In the genomic region with DNA sequence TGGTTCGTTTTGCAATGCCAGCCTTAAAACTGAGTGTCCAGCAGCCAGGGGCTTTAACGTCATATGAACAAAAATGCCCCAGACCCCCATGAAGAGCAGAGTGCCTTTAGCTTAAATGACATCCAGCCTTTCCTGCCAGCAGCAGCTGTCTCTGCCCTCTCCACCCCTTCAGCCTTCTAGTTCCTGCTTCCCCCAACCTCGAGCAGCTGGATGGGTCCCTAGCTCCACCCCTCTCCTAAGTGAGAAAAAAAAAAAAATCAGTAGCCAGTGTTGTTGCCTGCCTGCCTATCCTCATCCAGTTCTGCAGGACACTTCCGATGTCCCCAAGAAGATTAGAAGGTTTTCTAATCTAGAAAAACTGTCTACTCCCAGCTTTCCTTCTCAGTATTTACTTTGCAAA, we compare ENCODE assay signal across 7 mouse cellular contexts.
A peak's percentile ranks its signal among the peaks of the same experiment; 100 is the strongest.
DNase-seq lines count a peak whose midpoint lies in the region; ATAC-seq and TF ChIP-seq lines count a peak whose summit lies in the region.

No protein-coding gene starts in this region.

- TF ChIP-seq POLR2A in lung, adult 2 months (IDR thresholded peaks at IDR 0.05; ENCODE audit: borderline replicate concordance, extremely low read depth, low read depth, low read length) = no peak

- peak overlapping the region; percentile 8; the same call in 1 of the 2 replicates for H3K4me2 ChIP-seq in lung, postnatal 0 days (replicated peaks; ENCODE audit: low read depth, low read length)
- H3K4me2 ChIP-seq in embryonic facial prominence, embryonic 15.5 days (replicated peaks) = peak overlapping the region; percentile 26
- no peak overlapping the region for H3K4me2 ChIP-seq in intestine, embryonic 15.5 days (replicated peaks)

- H3K9me3 ChIP-seq in lung, postnatal 0 days (ENCODE audit: low read length) = no peaks in the 10 kb centered on the region
- H3K9me3 ChIP-seq in embryonic facial prominence, embryonic 15.5 days (replicated peaks) = no peaks in the 10 kb centered on the region
- no peaks in the 10 kb centered on the region for H3K9me3 ChIP-seq in intestine, embryonic 15.5 days

- no peak for TF ChIP-seq EP300 in lung, postnatal 0 days (IDR thresholded peaks at IDR 0.05)

- H3K9ac ChIP-seq in lung, postnatal 0 days (replicated peaks; ENCODE audit: low read depth) = no peak overlapping the region
- H3K9ac ChIP-seq in embryonic facial prominence, embryonic 15.5 days = no peak overlapping the region
- 0 out of 2 replicates have a peak overlapping the region, but pooled peaks have one; percentile 10 for H3K9ac ChIP-seq in intestine, embryonic 15.5 days

- peaks cover 35% of the 10 kb centered on the region for H3K4me1 ChIP-seq in lung, postnatal 0 days (ENCODE audit: insufficient read depth, low read depth, low read length)
- peaks cover 24% of the 10 kb centered on the region for H3K4me1 ChIP-seq in lung, adult 2 months (ENCODE audit: control insufficient read depth, insufficient read depth, low read length)
- peaks cover 68% of the 10 kb centered on the region for H3K4me1 ChIP-seq in embryonic facial prominence, embryonic 15.5 days
- H3K4me1 ChIP-seq in intestine, embryonic 15.5 days (replicated peaks) = peaks cover 37% of the 10 kb centered on the region

- WGBS in lung, postnatal 0 days = 10% methylated on average over 4 of the region's 4 CpGs
- 18% methylated on average over 4 of the region's 4 CpGs for WGBS in lung, adult 2 months
- 21% methylated on average over 4 of the region's 4 CpGs for whole genome bisulfite sequencing in embryonic facial prominence, embryonic 15.5 days
- WGBS in intestine, embryonic 15.5 days = 31% methylated on average over 4 of the region's 4 CpGs

- H3K4me3 ChIP-seq in lung, postnatal 0 days (ENCODE audit: low read depth, low read length) = no peak overlapping the region
- H3K4me3 ChIP-seq in lung, adult 2 months (replicated peaks; ENCODE audit: extremely low read depth, low read depth, low read length) = no peak overlapping the region
- H3K4me3 ChIP-seq in embryonic facial prominence, embryonic 15.5 days (replicated peaks) = no peak overlapping the region
- H3K4me3 ChIP-seq in intestine, embryonic 15.5 days (replicated peaks) = no peak overlapping the region

- peak; percentile 68 for DNase-seq in lung, postnatal 0 days (ENCODE audit: low spot score)
- no peak for DNase-seq in lung, adult 2 months
- DNase-seq in retina, embryonic 14.5 days (ENCODE audit: low spot score) = peak; percentile 54
- DNase-seq in layer of hippocampus, postnatal 14 days (ENCODE audit: low spot score in 2 of 2) = no peak
- DNase-seq in cerebellum, adult 11 months = no peak

- peak overlapping the region; percentile 97 for H3K27ac ChIP-seq in lung, postnatal 0 days (ENCODE audit: low read length)
- H3K27ac ChIP-seq in embryonic facial prominence, embryonic 15.5 days (replicated peaks) = peak overlapping the region; percentile 97
- H3K27ac ChIP-seq in intestine, embryonic 15.5 days = peak overlapping the region; percentile 71

- no peaks in the 10 kb centered on the region for H3K27me3 ChIP-seq in lung, postnatal 0 days (replicated peaks; ENCODE audit: insufficient read depth, low read length)
- no peaks in the 10 kb centered on the region for H3K27me3 ChIP-seq in embryonic facial prominence, embryonic 15.5 days
- H3K27me3 ChIP-seq in intestine, embryonic 15.5 days (replicated peaks) = no peaks in the 10 kb centered on the region

- no peaks in the 10 kb centered on the region for H3K36me3 ChIP-seq in lung, postnatal 0 days (ENCODE audit: insufficient read depth, low read length)
- H3K36me3 ChIP-seq in embryonic facial prominence, embryonic 15.5 days = no peaks in the 10 kb centered on the region
- no peaks in the 10 kb centered on the region for H3K36me3 ChIP-seq in intestine, embryonic 15.5 days

- TF ChIP-seq CTCF in lung, postnatal 0 days (IDR thresholded peaks at IDR 0.05) = no peak
- no peak for TF ChIP-seq CTCF in lung, adult 2 months (IDR thresholded peaks at IDR 0.05; ENCODE audit: insufficient read depth, low read length)

- no peak for ATAC-seq in lung, postnatal 0 days
- peak; percentile 24; the same call in 1 of the 2 replicates for ATAC-seq in embryonic facial prominence, embryonic 15.5 days (ENCODE audit: insufficient number of reproducible peaks, low FRiP score, low TSS enrichment, low read depth)
- no peak for ATAC-seq in intestine, embryonic 15.5 days

Comparison
In these comparisons a context has a peak if more than half of its experiments do, and no peak if none do; other contexts are left out.
1. DNase-seq: peak in lung, postnatal 0 days (single experiment) and retina, embryonic 14.5 days (single experiment); none in lung, adult 2 months (single experiment), layer of hippocampus, postnatal 14 days (0 of 2) and cerebellum, adult 11 months (single experiment).
2. Peak in every context shown above with its lines, with median percentiles within 50 percentile points of each other: H3K27ac ChIP-seq.